Mouse (Mus musculus) liver, adult 2 months (tissue): ENCODE measurements around the gene Gse1.

Experiments
- CTCF ChIP-seq: fragments of 200-500 bp; IDR thresholded peaks from 2 replicates; pipeline ENCODE4 v1.5.1; 2011; ENCODE audit warnings: low read depth, low read length, control low read depth
- POLR2A ChIP-seq: fragments of 200-500 bp; IDR thresholded peaks from 2 replicates; pipeline ENCODE4 v1.6.1; 2011; ENCODE audit warnings: low read length, control low read depth; ENCODE audit not compliant: insufficient read depth; ENCODE audit errors: extremely low read depth

DNA sequence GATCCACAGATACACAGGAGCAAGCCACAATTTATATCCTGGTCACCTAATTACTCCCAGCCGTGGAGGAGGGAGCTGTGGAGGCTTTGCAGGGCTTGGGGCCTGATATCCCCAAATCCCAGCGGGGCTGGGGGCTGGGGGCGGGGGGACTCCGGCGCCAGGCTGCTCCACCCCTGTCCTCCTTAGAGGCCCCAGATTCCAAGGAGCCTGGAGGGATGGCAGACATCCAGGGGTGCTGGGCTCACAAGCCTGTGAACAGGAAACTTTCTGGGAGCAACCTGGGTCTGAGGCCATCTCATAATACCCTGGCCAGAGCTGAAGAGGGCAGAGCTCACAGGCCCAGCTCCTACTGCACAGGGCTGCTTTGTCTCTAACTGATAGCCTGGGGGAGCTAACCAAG is 54.2 kb downstream of the Gse1 start:
- TF ChIP-seq CTCF (no peak), POLR2A (no peak)
